In genomic region chr14:101949114-101949513, GRCm38 (mm10) we compare ENCODE assay signal across 9 mouse cellular contexts.
DNase-seq lines count a peak whose midpoint lies in the region; ATAC-seq and TF ChIP-seq lines count a peak whose summit lies in the region.
"Had no signal": no experiment of that assay in that cellular context is flagged by ENCODE, and none has a peak within 500 bp of the region (broad histone marks: within the 10 kb centered on the region; RNA-seq: fewer than 3 reads in every experiment).

No protein-coding gene starts in this region.

- no peaks in the 10 kb centered on the region for H3K9me3 ChIP-seq in ES-E14 (ENCODE audit: control insufficient read depth, insufficient read depth, low read depth, low read length)
- H3K9me3 ChIP-seq: liver, embryonic 15.5 days had no signal

- peak; percentile 71 for DNase-seq in kidney, adult 9 months
- no peak for DNase-seq in kidney, adult 11 months
- peak; percentile 69 for DNase-seq in ES-E14 (ENCODE audit: low read depth, low spot score)
- DNase-seq in c-Kit-positive CD71-positive TER-119-negative erythroid progenitor cells, embryonic 14.5 days (ENCODE audit: low read depth), result peak; percentile 17
- peak; percentile 57 for DNase-seq in heart, postnatal 4 days
- DNase-seq in MN1 (ENCODE audit: low spot score), result no peak
- DNase-seq in right cerebral cortex, postnatal 36 days (ENCODE audit: low spot score in 2 of 2), result no peak

- no peaks in the 10 kb centered on the region for H3K4me1 ChIP-seq in ES-E14 (ENCODE audit: control insufficient read depth in 2 of 2, insufficient read depth in 2 of 2, low read length in 2 of 2, poor library complexity in 1 of 2)
- H3K4me1 ChIP-seq: liver, embryonic 15.5 days had no signal

- ATAC-seq in megakaryocyte progenitor cell, adult 5-6 weeks (replicated peaks; ENCODE audit: poor library complexity), result peak; percentile 79

- no peak overlapping the region for H3K27ac ChIP-seq in ES-E14 (ENCODE audit: insufficient read depth, low read depth, low read length, poor library complexity, severe bottlenecking)
- H3K27ac ChIP-seq: liver, embryonic 15.5 days had no signal

- no peak overlapping the region for H3K9ac ChIP-seq in ES-E14 (ENCODE audit: insufficient read depth, low read depth, low read length, poor library complexity, severe bottlenecking)
- H3K9ac ChIP-seq: liver, embryonic 15.5 days had no signal

- H3K36me3 ChIP-seq in ES-E14 (ENCODE audit: control insufficient read depth, insufficient read depth, low read length, poor library complexity, severe bottlenecking), result no peaks in the 10 kb centered on the region
- H3K36me3 ChIP-seq: liver, embryonic 15.5 days had no signal

- in situ Hi-C loops in ES-E14 (cut with MboI; ENCODE audit: low sequenced_read_pairs in 2 of 2, unreplicated experiment in 2 of 2), result loop anchor here in 1 of 2 experiments (10.0 kb wide), 1 partner anchor 566 kb away; no protein-coding TSS in a partner anchor

- H3K4me3 ChIP-seq in ES-E14 (ENCODE audit: insufficient read depth in 1 of 2, low read depth in 1 of 2, low read length in 2 of 2, poor library complexity in 1 of 2, severe bottlenecking in 1 of 2), result no peak overlapping the region
- H3K4me3 ChIP-seq: liver, embryonic 15.5 days had no signal

TF ChIP-seq in ES-E14, 5 proteins besides CTCF, POLR2A, EP300 and RAD21:
- no peak for TF ChIP-seq ZNF384 (IDR thresholded peaks at IDR 0.05; ENCODE audit: low read depth, low read length)
- no peak for TF ChIP-seq MAFK (IDR thresholded peaks at IDR 0.05; ENCODE audit: insufficient read depth, low read depth, low read length)
- peak; percentile 22; the same call in 1 of the 2 replicates for TF ChIP-seq ZC3H11A (IDR thresholded peaks at IDR 0.05; ENCODE audit: borderline replicate concordance, low read depth, low read length)
- TF ChIP-seq HCFC1 (IDR thresholded peaks at IDR 0.05; ENCODE audit: borderline replicate concordance, insufficient read depth, low read length), result no peak
- no peak for TF ChIP-seq CHD2 (IDR thresholded peaks at IDR 0.05; ENCODE audit: low read depth, low read length)
TF ChIP-seq in ES-E14: peak in this region for 1.

Comparison
In these comparisons a context has a peak if more than half of its experiments do, and no peak if none do; other contexts are left out.
1. DNase-seq: peak in kidney, adult 9 months (single experiment), ES-E14 (single experiment), c-Kit-positive CD71-positive TER-119-negative erythroid progenitor cells, embryonic 14.5 days (single experiment) and heart, postnatal 4 days (single experiment); none in kidney, adult 11 months (single experiment), MN1 (single experiment) and right cerebral cortex, postnatal 36 days (0 of 2).